Mouse (Mus musculus) CH12.LX (cell line): ENCODE measurements around the gene Sypl2. TPM values are rescaled to one million over a fixed set of nuclear protein-coding genes. Genes with fewer than 3 reads are reported as not detected.

ENCODE experiments used
- DNase-seq: peaks from one replicate; pipeline ENCODE4 v3.0.0-alpha.2; 2013; ENCODE audit errors: extremely low read depth
- H3K27ac ChIP-seq: 2 replicates; pipeline ENCODE4 v1.5.1; 2012; ENCODE audit warnings: low read depth, mild to moderate bottlenecking, control low read depth, moderate library complexity; ENCODE audit not compliant: insufficient read depth
- H3K27me3 ChIP-seq: replicated peaks from 2 replicates; pipeline ENCODE3; 2012; ENCODE audit warnings: inconsistent platforms
- H3K36me3 ChIP-seq, 2 experiments: replicated peaks in 1 of 2; 2 replicates each; pipeline versions ENCODE3 to v1.6.1; 2012; ENCODE audit warnings: inconsistent platforms in 1 of 2, low read length in 1 of 2, mild to moderate bottlenecking in 1 of 2, mixed read lengths in 1 of 2, moderate library complexity in 1 of 2; ENCODE audit not compliant: control insufficient read depth in 1 of 2, insufficient read depth in 1 of 2
- H3K4me1 ChIP-seq, 2 experiments: 2 replicates each; pipeline ENCODE4 v1.6.1; 2012; ENCODE audit warnings: inconsistent platforms in 1 of 2, moderate library complexity in 1 of 2; ENCODE audit not compliant: insufficient read depth in 2 of 2, control insufficient read depth in 1 of 2
- H3K4me2 ChIP-seq: 2 replicates; pipeline ENCODE4 v1.6.1; 2012; ENCODE audit warnings: low read depth, mild to moderate bottlenecking, control low read depth; ENCODE audit not compliant: poor library complexity, insufficient read depth, severe bottlenecking
- H3K4me3 ChIP-seq, 3 experiments: fragments of 150-350 bp in 1 of 3; sonication (generic) in 1 of 3; replicated peaks in 1 of 3; 2 replicates each; pipeline versions ENCODE3 to v1.5.1; 2011 to 2012; ENCODE audit warnings: low read depth in 2 of 3, low read length in 2 of 3, mild to moderate bottlenecking in 2 of 3, moderate library complexity in 2 of 3, control low read depth in 1 of 3, improper control_type of control experiment in 1 of 3, inconsistent platforms in 1 of 3, mixed read lengths in 1 of 3; ENCODE audit not compliant: poor library complexity in 1 of 3
- H3K79me2 ChIP-seq: replicated peaks from 2 replicates; pipeline ENCODE4 v1.6.1; 2012; ENCODE audit warnings: mild to moderate bottlenecking, moderate library complexity; ENCODE audit not compliant: control insufficient read depth, poor library complexity, insufficient read depth, severe bottlenecking; ENCODE audit errors: extremely low read depth
- H3K9ac ChIP-seq: 2 replicates; pipeline ENCODE4 v1.6.1; 2012; ENCODE audit warnings: low read depth, mild to moderate bottlenecking, control low read depth, moderate library complexity; ENCODE audit not compliant: insufficient read depth
- H3K9me3 ChIP-seq: replicated peaks from 2 replicates; pipeline ENCODE3; 2012; ENCODE audit warnings: low read length, inconsistent platforms, mixed read lengths
- BHLHE40 ChIP-seq: IDR thresholded peaks from 2 replicates; pipeline ENCODE4 v1.6.1; 2011; ENCODE audit warnings: mild to moderate bottlenecking, low read depth, low read length, improper control_type of control experiment
- CTCF ChIP-seq, 2 experiments: IDR thresholded peaks in 1 of 2; conservative IDR thresholded peaks in 1 of 2; 2 replicates each; pipeline ENCODE4 v1.5.1; 2011 to 2012; ENCODE audit warnings: low read depth in 2 of 2, low read length in 2 of 2, improper control_type of control experiment in 1 of 2, inconsistent platforms in 1 of 2, mild to moderate bottlenecking in 1 of 2, moderate library complexity in 1 of 2
- E2F4 ChIP-seq: IDR thresholded peaks from 2 replicates; pipeline ENCODE4 v1.6.1; 2011; ENCODE audit warnings: low read depth, low read length, improper control_type of control experiment; ENCODE audit not compliant: insufficient replicate concordance
- EP300 ChIP-seq: IDR thresholded peaks from 2 replicates; pipeline ENCODE4 v1.6.1; 2011; ENCODE audit warnings: low read length, improper control_type of control experiment
- GABPA ChIP-seq: IDR thresholded peaks from 2 replicates; pipeline ENCODE4 v1.6.1; 2012; ENCODE audit warnings: low read depth, low read length, improper control_type of control experiment, inconsistent platforms; ENCODE audit not compliant: insufficient replicate concordance
- HCFC1 ChIP-seq: IDR thresholded peaks from 2 replicates; pipeline ENCODE4 v1.6.1; 2012; ENCODE audit warnings: low read depth, mild to moderate bottlenecking, inconsistent platforms, low read length, improper control_type of control experiment
- IRF4 ChIP-seq: IDR thresholded peaks from 2 replicates; pipeline ENCODE4 v1.6.1; 2014; ENCODE audit warnings: low read depth, mild to moderate bottlenecking, inconsistent platforms, low read length, improper control_type of control experiment
- KAT2A ChIP-seq: IDR thresholded peaks from 2 replicates; pipeline ENCODE4 v1.6.1; 2012; ENCODE audit warnings: low read length, improper control_type of control experiment, inconsistent platforms; ENCODE audit not compliant: insufficient replicate concordance
- MAFK ChIP-seq: IDR thresholded peaks from 2 replicates; pipeline ENCODE4 v1.6.1; 2011; ENCODE audit warnings: low read length, improper control_type of control experiment; ENCODE audit not compliant: insufficient replicate concordance
- NRF1 ChIP-seq: IDR thresholded peaks from 2 replicates; pipeline ENCODE4 v1.6.1; 2014; ENCODE audit warnings: low read depth, mild to moderate bottlenecking, inconsistent platforms, low read length, improper control_type of control experiment, moderate library complexity
- RCOR1 ChIP-seq: conservative IDR thresholded peaks from 2 replicates; pipeline ENCODE4 v1.6.1; 2012; ENCODE audit warnings: low read depth, mild to moderate bottlenecking, inconsistent platforms, low read length, improper control_type of control experiment
- SIN3A ChIP-seq: IDR thresholded peaks from 2 replicates; pipeline ENCODE4 v1.6.1; 2012; ENCODE audit warnings: low read length, improper control_type of control experiment, inconsistent platforms
- TBP ChIP-seq: conservative IDR thresholded peaks from 2 replicates; pipeline ENCODE4 v1.6.1; 2011; ENCODE audit warnings: low read depth, low read length, improper control_type of control experiment
- USF1 ChIP-seq: IDR thresholded peaks from 2 replicates; pipeline ENCODE4 v1.6.1; 2014; ENCODE audit warnings: low read depth, mild to moderate bottlenecking, inconsistent platforms, low read length, improper control_type of control experiment
- dilution Hi-C: fragments of 300-500 bp; cut with MboI; formaldehyde crosslinking; loops from 2 replicates; pipeline ENCODE4 v1.14.3; 2020; ENCODE audit warnings: low sequenced_read_pairs; ENCODE audit not compliant: extremely low pct_unique_long_range_greater_than_20kb, extremely low pct_ligation_motif_present
- in situ Hi-C: fragments of 300-500 bp; cut with MboI; formaldehyde crosslinking; loops from 3 replicates; pipeline ENCODE4 v1.14.3; 2019; ENCODE audit warnings: low sequenced_read_pairs, low pct_ligation_motif_present, low pct_unique_long_range_greater_than_20kb, mixed read lengths
- polyA plus RNA-seq: library from polyadenylated mRNA; unstranded; fragments of >175 nt; gene quantifications from 2 replicates; pipeline ENCODE4 v1.2.1, GENCODE M21; 2012; ENCODE audit warnings: low read depth; ENCODE audit not compliant: insufficient read length
- total RNA-seq, 2 experiments: library from RNA; depleted of rRNA; stranded (reverse); fragments of 300-350 nt in 1 of 2; fragments of >200 nt in 1 of 2; gene quantifications; 2 replicates each; pipeline ENCODE4 v1.2.3; 2012 to 2014

Sypl2 gene
- total and polyA plus RNA-seq, 3 experiments, result not detected

DNA sequence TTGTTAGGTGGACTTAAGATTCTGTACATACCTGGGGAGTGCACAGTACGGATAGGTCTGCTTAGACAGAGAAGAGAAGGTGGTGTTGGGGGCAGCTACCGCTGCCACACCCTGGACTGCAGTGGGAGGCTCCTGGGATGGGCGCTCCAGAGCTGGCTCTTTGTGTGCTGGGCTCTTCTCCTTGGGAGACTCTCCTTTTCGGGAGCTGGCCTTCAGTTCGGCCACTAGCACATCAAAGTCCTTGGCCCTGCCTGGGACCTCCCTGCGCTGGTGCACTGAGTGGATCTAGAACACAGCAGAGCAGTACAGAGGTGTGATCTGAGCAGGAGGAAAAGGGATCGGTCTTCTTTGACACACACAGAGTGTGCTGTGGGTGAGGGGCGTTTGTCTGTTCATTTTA, 20.8 kb downstream of the Sypl2 start:
- Histone ChIP-seq H3K9ac (no peak overlapping the region), H3K4me3 (no peak overlapping the region), H3K36me3 (peaks cover 24 to 67% of the 10 kb centered on the region in 2 experiments), H3K9me3 (no peaks in the 10 kb centered on the region), H3K79me2 (no peaks in the 10 kb centered on the region), H3K4me2 (no peak overlapping the region), H3K27me3 (no peaks in the 10 kb centered on the region), H3K27ac (no peak overlapping the region), H3K4me1 (peaks cover 5 to 30% of the 10 kb centered on the region in 2 experiments; a peak in 3 of 4 replicates)
- in situ Hi-C loops, result loop anchor here (5.0 kb wide), 1 partner anchor 38 kb away; no protein-coding TSS in a partner anchor
- TF ChIP-seq NRF1, result no peak
- no peak for TF ChIP-seq KAT2A
- TF ChIP-seq TBP, result no peak
- TF ChIP-seq IRF4, result no peak
- TF ChIP-seq USF1, result no peak
- TF ChIP-seq CTCF (conservative IDR thresholded peaks at IDR 0.05 in 1 of 2, IDR thresholded peaks at IDR 0.05 in 1 of 2; ENCODE audit: low read depth in 2 of 2, low read length in 2 of 2), result no peak
- TF ChIP-seq EP300, result no peak
- no peak for TF ChIP-seq GABPA
- TF ChIP-seq RCOR1, result no peak
- no peak for DNase-seq
- dilution Hi-C loops, result no loop called here

DNA sequence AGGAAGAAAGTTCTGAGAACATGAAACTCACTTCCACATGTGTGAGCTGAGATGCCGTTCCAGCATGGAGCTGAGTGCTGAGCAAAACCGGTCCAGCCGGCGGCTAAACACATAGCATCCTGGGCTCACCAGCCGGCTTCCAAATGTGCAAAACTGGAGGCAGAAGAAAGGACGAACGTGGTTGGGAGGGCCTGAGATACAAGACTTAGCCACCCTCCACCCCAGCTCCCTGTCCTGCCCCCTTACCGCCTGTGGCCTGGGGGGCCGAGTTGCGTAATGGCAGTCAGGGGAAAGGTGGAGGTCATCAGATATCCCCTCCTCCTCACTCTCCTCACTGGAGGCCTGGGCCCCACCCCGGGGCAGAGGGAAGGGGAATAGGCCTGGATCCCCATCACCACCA, 22.0 kb downstream of the Sypl2 start:
- DNase-seq, result no peak
- Histone ChIP-seq H3K9ac (no peak overlapping the region), H3K9me3 (no peaks in the 10 kb centered on the region), H3K27ac (no peak overlapping the region), H3K36me3 (peaks cover 24 to 67% of the 10 kb centered on the region in 2 experiments), H3K4me1 (peaks cover 7 to 34% of the 10 kb centered on the region in 2 experiments), H3K27me3 (no peaks in the 10 kb centered on the region), H3K4me3 (no peak overlapping the region), H3K79me2 (no peaks in the 10 kb centered on the region; the same call in 1 of the 2 replicates), H3K4me2 (no peak overlapping the region)
- in situ Hi-C loops, result no loop called here
- TF ChIP-seq MAFK, result no peak
- no peak for TF ChIP-seq SIN3A
- TF ChIP-seq CTCF (conservative IDR thresholded peaks at IDR 0.05 in 1 of 2, IDR thresholded peaks at IDR 0.05 in 1 of 2; ENCODE audit: low read depth in 2 of 2, low read length in 2 of 2), result no peak
- no peak for TF ChIP-seq TBP
- TF ChIP-seq BHLHE40, result no peak
- TF ChIP-seq RCOR1, result no peak
- no peak for TF ChIP-seq E2F4
- no peak for TF ChIP-seq HCFC1
- dilution Hi-C loops, result no loop called here
